Mouse (Mus musculus) cortical plate, adult 2 months (tissue): ENCODE data around the gene Efl1. TPM values are rescaled to one million over a fixed set of nuclear protein-coding genes. Genes with fewer than 3 reads are reported as not detected.
"Not testable (repeated sequence)": the region's sequence is repeated elsewhere in the genome, so short reads cannot be mapped to it uniquely, and the experiment has no call there.

Experiments
- H3K27ac ChIP-seq: fragments of 200-500 bp; 2 replicates; pipeline ENCODE4 v1.5.1; 2012; ENCODE audit warnings: low read length, control low read depth, inconsistent platforms; ENCODE audit not compliant: insufficient read depth
- H3K4me1 ChIP-seq: fragments of 200-500 bp; 2 replicates; pipeline ENCODE4 v1.6.1; 2011; ENCODE audit warnings: low read length; ENCODE audit not compliant: control insufficient read depth, insufficient read depth
- H3K4me3 ChIP-seq: fragments of 200-500 bp; 2 replicates; pipeline ENCODE4 v1.5.1; 2011; ENCODE audit warnings: mild to moderate bottlenecking, low read length, control low read depth; ENCODE audit not compliant: insufficient read depth
- CTCF ChIP-seq: fragments of 200-500 bp; IDR thresholded peaks from 2 replicates; pipeline ENCODE4 v1.5.1; 2011; ENCODE audit warnings: mild to moderate bottlenecking, control low read depth, low read length; ENCODE audit not compliant: insufficient read depth; ENCODE audit errors: extremely low read depth
- POLR2A ChIP-seq: fragments of 200-500 bp; IDR thresholded peaks from 2 replicates; pipeline ENCODE4 v1.6.1; 2011; ENCODE audit warnings: mild to moderate bottlenecking, low read length, control low read depth; ENCODE audit not compliant: insufficient read depth; ENCODE audit errors: extremely low read depth
- polyA plus RNA-seq: library from polyadenylated mRNA; depleted of rRNA; stranded (reverse); fragments of >200 nt; gene quantifications from 2 replicates; pipeline ENCODE4 v1.2.3, GENCODE M21; 2012

The Efl1 gene
- polyA plus RNA-seq, 1 experiment, result 7.9 TPM

DNA sequence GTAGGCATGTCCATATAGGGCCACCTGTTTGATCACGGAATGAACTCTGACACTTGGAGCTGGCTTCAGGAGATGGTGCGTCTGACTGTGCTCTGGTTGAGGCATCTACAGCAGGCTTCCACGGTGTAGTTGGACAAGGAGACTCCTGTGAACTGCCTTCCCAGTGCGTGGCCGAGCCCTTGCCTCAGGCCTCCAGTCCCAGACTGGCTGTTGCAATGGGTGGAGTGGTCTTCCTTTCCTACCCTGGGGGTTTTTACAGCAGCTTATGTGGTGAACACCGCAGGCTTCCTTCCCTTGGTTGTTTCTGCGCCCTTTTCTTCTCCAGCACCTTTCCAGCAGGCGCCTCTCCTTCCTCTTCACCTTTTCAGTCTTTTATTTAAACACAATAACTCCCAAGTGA lies 100.8 kb downstream of the Efl1 start:
- TF ChIP-seq POLR2A, result no peak
- no peak for TF ChIP-seq CTCF
- Histone ChIP-seq H3K4me1 (no peaks in the 10 kb centered on the region), H3K27ac (no peak overlapping the region)

DNA sequence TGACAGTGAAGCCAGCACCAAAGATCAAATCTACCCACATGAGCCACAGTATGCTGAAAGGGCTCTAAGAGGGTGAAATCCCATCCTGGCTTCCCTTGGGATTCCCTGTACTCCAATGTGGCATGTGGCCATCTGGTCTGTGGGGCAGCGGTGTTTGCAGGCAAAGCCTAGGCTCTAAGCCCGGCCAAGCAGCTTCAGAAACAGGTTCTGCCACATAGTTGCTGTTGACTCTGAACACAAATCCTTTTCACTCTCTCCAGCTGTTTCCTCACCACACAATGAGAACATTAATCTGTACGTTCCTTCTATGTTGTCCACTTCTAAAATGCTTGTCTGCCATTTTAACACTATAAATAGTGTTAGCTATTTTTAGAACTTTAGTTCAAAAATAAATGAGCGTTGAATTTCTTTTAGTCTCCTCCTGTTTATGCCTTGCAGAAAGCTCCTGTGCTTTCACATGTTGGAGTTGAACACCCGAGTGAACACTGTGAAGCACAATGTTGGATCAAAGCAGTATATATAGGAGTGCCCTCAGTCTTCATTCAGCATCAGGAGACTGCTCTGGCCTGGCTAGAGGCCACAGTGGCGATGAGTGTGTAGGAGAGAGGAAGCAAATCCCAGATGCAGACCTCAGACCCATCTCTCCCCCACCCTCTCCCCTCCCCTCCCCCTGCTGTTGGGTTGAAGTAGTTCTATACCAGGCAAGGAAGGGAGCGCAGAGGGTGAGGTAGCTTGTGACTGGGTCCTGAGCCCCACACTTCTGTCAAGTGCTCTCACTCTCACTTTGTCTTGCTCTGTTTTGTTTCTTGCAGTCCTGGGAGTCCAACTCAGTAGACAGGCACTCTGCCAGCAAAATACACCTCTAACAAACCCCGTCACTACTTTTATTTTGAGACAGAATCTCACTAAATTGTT lies 104.0 kb downstream of the Efl1 start:
- H3K4me1 ChIP-seq, result no peaks in the 10 kb centered on the region
- no peak overlapping the region for H3K4me3 ChIP-seq
- TF ChIP-seq CTCF, result no peak
- TF ChIP-seq POLR2A, result no peak
- no peak overlapping the region for H3K27ac ChIP-seq

More for the DNA sequence above, 100.8 kb downstream of the Efl1 start:
- no peak overlapping the region for H3K4me3 ChIP-seq

DNA sequence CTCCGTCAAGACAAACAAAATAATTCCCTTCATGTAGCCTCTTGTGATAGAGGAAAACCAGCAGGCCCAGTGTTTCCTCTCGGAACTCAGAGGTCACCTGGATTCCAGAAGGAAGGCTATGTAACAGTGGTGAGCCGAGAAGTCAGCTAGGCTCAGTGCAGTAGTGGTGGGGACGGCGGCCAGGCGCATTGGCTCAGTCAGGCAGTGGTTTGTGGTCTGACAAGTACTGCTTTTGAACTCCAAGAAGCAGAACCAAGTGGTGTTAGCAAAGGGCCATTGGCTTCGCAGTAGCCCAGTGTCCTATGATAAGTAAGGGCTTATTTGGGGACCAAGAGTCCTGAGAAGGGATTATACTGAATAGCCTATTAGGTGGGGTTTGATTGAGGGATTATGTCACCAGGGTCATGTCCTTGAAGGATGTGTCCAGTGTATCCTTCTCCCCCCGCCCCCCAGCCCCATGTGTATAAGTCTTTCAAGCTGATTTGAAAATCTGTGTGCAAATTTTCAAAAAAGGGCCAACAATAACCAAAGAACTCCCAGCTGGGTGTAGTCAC lies 107.3 kb downstream of the Efl1 start:
- TF ChIP-seq CTCF, result no peak
- TF ChIP-seq POLR2A, result no peak
- Histone ChIP-seq H3K27ac (no peak overlapping the region), H3K4me1 (no peaks in the 10 kb centered on the region), H3K4me3 (no peak overlapping the region)

DNA sequence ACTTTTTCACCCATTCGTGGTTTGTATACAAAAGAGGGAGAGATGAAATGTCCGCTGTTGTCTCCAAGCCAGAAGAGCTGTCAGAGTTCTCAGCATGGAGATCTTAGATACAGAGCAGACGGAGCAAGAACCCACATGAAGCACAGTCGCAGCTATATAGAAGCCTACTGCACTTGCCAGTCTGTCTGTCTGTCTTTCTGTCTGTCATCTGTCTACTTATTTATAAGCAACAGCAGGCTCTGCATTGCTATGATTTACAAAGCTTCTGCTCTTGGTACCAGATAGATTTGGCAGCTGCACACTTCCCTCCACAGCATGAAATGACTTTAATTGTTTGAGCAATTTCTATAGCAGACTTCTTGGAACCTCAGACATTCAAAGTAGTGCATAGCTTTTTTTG lies 110.1 kb downstream of the Efl1 start:
- Histone ChIP-seq H3K4me1 (no peaks in the 10 kb centered on the region), H3K4me3 (no peak overlapping the region), H3K27ac (no peak overlapping the region)
- TF ChIP-seq POLR2A, result no peak
- no peak for TF ChIP-seq CTCF

DNA sequence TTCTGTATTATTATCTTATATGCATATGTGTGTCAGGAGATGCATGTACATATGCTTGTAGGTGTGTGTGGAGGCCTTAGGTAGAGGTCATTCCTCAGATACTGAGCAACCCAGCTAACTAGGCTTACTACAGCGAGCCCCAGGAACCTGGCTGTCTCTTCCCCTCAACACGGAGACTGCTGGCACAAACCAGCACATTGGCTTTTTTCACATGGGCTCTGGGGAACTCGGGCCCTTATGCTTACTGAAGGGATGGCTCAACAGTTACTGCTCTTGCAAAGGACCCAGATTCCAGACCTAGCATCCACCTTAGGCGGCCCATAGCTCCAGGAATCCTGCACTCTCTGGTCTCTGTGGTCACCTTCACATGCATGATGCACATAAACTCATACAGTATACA lies 110.7 kb downstream of the Efl1 start:
- Histone ChIP-seq H3K4me3 (no peak overlapping the region), H3K4me1 (no peaks in the 10 kb centered on the region), H3K27ac (no peak overlapping the region)
- TF ChIP-seq CTCF (no peak), POLR2A (no peak)

DNA sequence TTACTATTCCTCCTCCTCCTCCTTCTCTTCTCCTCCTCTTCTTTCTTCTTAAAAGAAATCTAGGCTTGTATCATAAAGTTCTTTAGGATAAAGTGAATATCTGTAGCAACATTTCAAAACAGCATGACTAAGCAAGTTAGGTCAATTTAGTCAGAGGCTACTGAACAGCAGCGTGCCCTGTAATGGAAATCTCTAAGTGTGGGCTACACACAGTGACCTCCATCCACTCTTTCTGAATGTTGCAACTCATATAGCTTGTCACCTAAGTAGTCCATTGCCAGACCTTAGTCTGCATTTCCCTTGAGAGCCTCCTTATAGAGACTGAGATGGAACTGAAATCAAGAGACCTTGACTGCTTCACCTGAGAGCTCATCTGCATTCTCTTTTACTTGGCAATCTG lies 116.5 kb downstream of the Efl1 start:
- no peak overlapping the region for H3K27ac ChIP-seq
- no peak overlapping the region for H3K4me3 ChIP-seq
- no peak for TF ChIP-seq POLR2A
- no peak for TF ChIP-seq CTCF

GRCm38 (mm10) chr7:82766623-82767022 lies 118.2 kb downstream of the Efl1 start:
- no peak overlapping the region for H3K27ac ChIP-seq
- H3K4me1 ChIP-seq, result no peaks in the 10 kb centered on the region
- no peak overlapping the region for H3K4me3 ChIP-seq
- no peak for TF ChIP-seq POLR2A
- no peak for TF ChIP-seq CTCF

More for the DNA sequence above, 116.5 kb downstream of the Efl1 start:
- no peaks in the 10 kb centered on the region for H3K4me1 ChIP-seq

- Histone ChIP-seq H3K27ac (no peak overlapping the region), H3K4me1 (no peaks in the 10 kb centered on the region), H3K4me3 (no peak overlapping the region)
- TF ChIP-seq CTCF (no peak), POLR2A (no peak)
Observed at GRCm38 (mm10) chr7:82770207-82770606, 121.8 kb downstream of the Efl1 start.

DNA sequence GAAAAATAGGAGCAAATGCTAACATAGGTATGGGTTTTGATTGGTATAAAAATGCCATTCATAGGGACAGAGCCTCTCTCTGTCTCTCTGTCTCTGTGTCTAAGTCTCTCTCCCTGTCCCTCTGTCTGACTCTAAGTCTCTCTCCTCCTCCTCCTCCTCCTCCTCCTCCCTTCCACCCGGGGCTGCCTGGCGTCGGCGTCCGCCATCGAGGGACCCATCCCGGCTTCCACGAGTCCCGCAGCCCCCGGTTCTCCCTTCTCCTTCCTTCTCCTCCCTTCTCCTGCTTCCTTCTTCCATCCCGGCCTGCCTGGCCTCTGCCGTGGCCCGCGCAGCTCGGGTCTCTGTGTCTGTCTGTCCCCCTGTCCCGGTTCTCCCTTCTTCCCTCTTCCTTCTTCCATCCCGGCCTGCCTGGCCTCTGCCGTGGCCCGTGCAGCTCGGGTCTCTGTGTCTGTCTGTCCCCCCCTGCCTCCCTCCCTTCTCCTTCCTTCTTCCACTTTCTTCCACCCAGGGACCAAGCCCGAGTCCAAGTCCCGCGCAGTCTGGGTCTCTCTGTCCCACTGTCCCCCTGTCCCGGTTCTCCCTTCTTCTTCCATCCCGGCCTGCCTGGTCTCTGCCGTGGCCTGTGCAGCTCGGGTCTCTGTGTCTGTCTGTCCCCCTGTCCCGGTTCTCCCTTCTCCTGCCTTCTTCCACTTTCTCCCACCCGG lies 122.7 kb downstream of the Efl1 start:
- not testable (repeated sequence) for H3K27ac ChIP-seq, H3K4me1 ChIP-seq, H3K4me3 ChIP-seq

DNA sequence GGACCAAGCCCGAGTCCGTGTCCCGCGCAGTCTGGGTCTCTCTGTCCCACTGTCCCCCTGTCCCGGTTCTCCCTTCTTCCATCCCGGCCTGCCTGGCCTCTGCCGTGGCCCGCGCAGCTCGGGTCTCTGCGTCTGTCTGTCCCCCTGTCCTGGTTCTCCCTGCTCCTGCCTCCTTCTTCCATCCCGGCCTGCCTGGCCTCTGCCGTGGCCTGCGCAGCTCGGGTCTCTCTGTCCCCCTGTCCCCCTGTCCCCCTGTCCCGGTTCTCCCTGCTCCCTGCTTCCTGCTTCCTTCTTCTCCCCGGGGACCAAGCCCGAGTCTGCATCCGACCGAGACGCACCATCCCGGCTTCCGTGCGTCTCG lies 123.2 kb downstream of the Efl1 start:
- H3K4me1 ChIP-seq, H3K27ac ChIP-seq, H3K4me3 ChIP-seq: not testable (repeated sequence)
